In genomic region chr13:37389296-37389695, GRCm38 (mm10) we compare ENCODE assay signal across 11 mouse cellular contexts. TPM values are rescaled to one million over a fixed set of nuclear protein-coding genes. Genes with fewer than 3 reads are reported as not detected.
DNase-seq lines count a peak whose midpoint lies in the region; ATAC-seq and TF ChIP-seq lines count a peak whose summit lies in the region.
"Had no signal": no experiment of that assay in that cellular context is flagged by ENCODE, and none has a peak within 500 bp of the region (broad histone marks: within the 10 kb centered on the region; RNA-seq: fewer than 3 reads in every experiment).

No protein-coding gene starts in this region.

- H3K4me2 ChIP-seq in embryonic facial prominence, embryonic 15.5 days (replicated peaks): no peak overlapping the region
- H3K4me2 ChIP-seq in hindbrain, embryonic 16.5 days (ENCODE audit: low read length): peak overlapping the region; percentile 35; the same call in 1 of the 2 replicates
- no peak overlapping the region for H3K4me2 ChIP-seq in stomach, postnatal 0 days (replicated peaks; ENCODE audit: low read depth)

- no peak overlapping the region for H3K9ac ChIP-seq in embryonic facial prominence, embryonic 15.5 days
- no peak overlapping the region for H3K9ac ChIP-seq in hindbrain, embryonic 16.5 days (ENCODE audit: low read depth, low read length)
- no peak overlapping the region for H3K9ac ChIP-seq in stomach, postnatal 0 days (ENCODE audit: low read length)

- no peak for DNase-seq in embryonic facial prominence, embryonic 10.5 days (ENCODE audit: low spot score)
- DNase-seq in left cerebral cortex, adult 9 months (ENCODE audit: low spot score in 2 of 2): peak; percentile 19 to 20
- no peak for DNase-seq in left cerebral cortex, postnatal 4 days
- no peak for DNase-seq in stomach, postnatal 0 days (ENCODE audit: low spot score)
- DNase-seq in gastrocnemius, postnatal 14 days: no peak
- DNase-seq: lung, adult 2 months; thymus, postnatal 14 days had no signal

- H3K27me3 ChIP-seq in embryonic facial prominence, embryonic 15.5 days: no peaks in the 10 kb centered on the region
- H3K27me3 ChIP-seq in embryonic facial prominence, embryonic 10.5 days (replicated peaks; ENCODE audit: low read depth, poor library complexity, severe bottlenecking): no peaks in the 10 kb centered on the region
- no peaks in the 10 kb centered on the region for H3K27me3 ChIP-seq in hindbrain, embryonic 16.5 days (replicated peaks; ENCODE audit: control insufficient read depth, insufficient read depth, low read length)
- no peaks in the 10 kb centered on the region for H3K27me3 ChIP-seq in stomach, postnatal 0 days (ENCODE audit: control insufficient read depth, insufficient read depth, low read length)

- no peaks in the 10 kb centered on the region for H3K36me3 ChIP-seq in embryonic facial prominence, embryonic 15.5 days
- no peaks in the 10 kb centered on the region for H3K36me3 ChIP-seq in embryonic facial prominence, embryonic 10.5 days (replicated peaks)
- no peaks in the 10 kb centered on the region for H3K36me3 ChIP-seq in hindbrain, embryonic 16.5 days (ENCODE audit: control insufficient read depth, insufficient read depth, low read length)
- no peaks in the 10 kb centered on the region for H3K36me3 ChIP-seq in stomach, postnatal 0 days (ENCODE audit: control insufficient read depth, insufficient read depth, low read length)

- 56% methylated on average over 5 of the region's 5 CpGs for WGBS in embryonic facial prominence, embryonic 15.5 days
- 80% methylated on average over 5 of the region's 5 CpGs for WGBS in embryonic facial prominence, embryonic 10.5 days
- 57% methylated on average over 5 of the region's 5 CpGs for whole genome bisulfite sequencing in hindbrain, embryonic 16.5 days
- WGBS in stomach, postnatal 0 days: 50% methylated on average over 5 of the region's 5 CpGs

- intact Hi-C loops in left cerebral cortex, postnatal 4 days (cut with DNase I): no loop called here
- intact Hi-C loops in gastrocnemius, postnatal 14 days (cut with DNase I; ENCODE audit: low total_unique reads): no loop called here

- no peak overlapping the region for H3K4me3 ChIP-seq in embryonic facial prominence, embryonic 15.5 days (replicated peaks)
- no peak overlapping the region for H3K4me3 ChIP-seq in embryonic facial prominence, embryonic 10.5 days
- no peak overlapping the region for H3K4me3 ChIP-seq in cortical plate, adult 2 months (ENCODE audit: insufficient read depth, low read length)
- no peak overlapping the region for H3K4me3 ChIP-seq in hindbrain, embryonic 16.5 days (ENCODE audit: low read length)
- no peak overlapping the region for H3K4me3 ChIP-seq in stomach, postnatal 0 days (ENCODE audit: low read depth, low read length)

- no peak for TF ChIP-seq POLR2A in cortical plate, adult 2 months (IDR thresholded peaks at IDR 0.05; ENCODE audit: extremely low read depth, insufficient read depth, low read length)

- peak overlapping the region; percentile 12; the same call in 1 of the 2 replicates for H3K27ac ChIP-seq in embryonic facial prominence, embryonic 15.5 days (replicated peaks)
- no peak overlapping the region for H3K27ac ChIP-seq in embryonic facial prominence, embryonic 10.5 days (replicated peaks)
- H3K27ac ChIP-seq in cortical plate, adult 2 months (ENCODE audit: insufficient read depth, low read length): 0 out of 2 replicates have a peak overlapping the region, but pooled peaks have one; percentile 15
- peak overlapping the region; percentile 71 for H3K27ac ChIP-seq in hindbrain, embryonic 16.5 days (ENCODE audit: low read depth, low read length)
- no peak overlapping the region for H3K27ac ChIP-seq in stomach, postnatal 0 days (replicated peaks)

- no peaks in the 10 kb centered on the region for H3K9me3 ChIP-seq in embryonic facial prominence, embryonic 15.5 days (replicated peaks)
- no peaks in the 10 kb centered on the region for H3K9me3 ChIP-seq in embryonic facial prominence, embryonic 10.5 days
- H3K9me3 ChIP-seq in hindbrain, embryonic 16.5 days (ENCODE audit: control insufficient read depth, low read length): no peaks in the 10 kb centered on the region
- H3K9me3 ChIP-seq in stomach, postnatal 0 days (ENCODE audit: control insufficient read depth, low read length): no peaks in the 10 kb centered on the region

- no peak for ATAC-seq in embryonic facial prominence, embryonic 15.5 days (ENCODE audit: insufficient number of reproducible peaks, low FRiP score, low TSS enrichment, low read depth)
- no peak for ATAC-seq in hindbrain, embryonic 16.5 days
- no peak for ATAC-seq in stomach, postnatal 0 days (ENCODE audit: low FRiP score, low TSS enrichment)

- H3K4me1 ChIP-seq in embryonic facial prominence, embryonic 15.5 days: peaks cover 16% of the 10 kb centered on the region; the same call in 1 of the 2 replicates
- H3K4me1 ChIP-seq in embryonic facial prominence, embryonic 10.5 days: no peaks in the 10 kb centered on the region
- H3K4me1 ChIP-seq in cortical plate, adult 2 months (ENCODE audit: control insufficient read depth, insufficient read depth, low read length): peaks cover 2% of the 10 kb centered on the region; the same call in 1 of the 2 replicates
- peaks cover 16% of the 10 kb centered on the region for H3K4me1 ChIP-seq in hindbrain, embryonic 16.5 days (ENCODE audit: control insufficient read depth, insufficient read depth, low read depth, low read length)
- no peaks in the 10 kb centered on the region for H3K4me1 ChIP-seq in stomach, postnatal 0 days (replicated peaks; ENCODE audit: control insufficient read depth, insufficient read depth)

- TF ChIP-seq EP300 in stomach, postnatal 0 days (optimal IDR thresholded peaks at IDR 0.05): no peak

- no peak for TF ChIP-seq CTCF in cortical plate, adult 2 months (IDR thresholded peaks at IDR 0.05; ENCODE audit: extremely low read depth, insufficient read depth, low read length)
- TF ChIP-seq CTCF in stomach, postnatal 0 days (IDR thresholded peaks at IDR 0.05; ENCODE audit: low read depth): no peak

RNA-seq across cellular contexts. Expression of gene Ly86, which starts 44.3 kb away (rescaled TPM):
- polyA plus RNA-seq in embryonic facial prominence, embryonic 15.5 days (2015; fragmentation: Nextera tagmentation; extraction: Ambion mirVana): 12.2 and 13.0 TPM in 2 replicates
- 3.1 and 4.8 TPM in 2 replicates for polyA plus RNA-seq in embryonic facial prominence, embryonic 10.5 days (2016; fragmentation: Nextera tagmentation; extraction: Ambion mirVana)
- total RNA-seq in left cerebral cortex, postnatal 4 days (2021): 1 to 10 TPM; 3.3 to 3.4 TPM
- polyA plus RNA-seq in cortical plate, adult 2 months (2012; rRNA removed): 22.2 and 24.3 TPM in 2 replicates
- 8.9 and 9.2 TPM in 2 replicates for polyA plus RNA-seq in hindbrain, embryonic 16.5 days (2015; fragmentation: Nextera tagmentation; extraction: Ambion mirVana)
- polyA plus RNA-seq in stomach, postnatal 0 days (2015; fragmentation: Nextera tagmentation; extraction: Ambion mirVana): 7.4 TPM in 2 replicates
- 1 to 10 TPM; 1.4 to 1.5 TPM for total RNA-seq in gastrocnemius, postnatal 14 days (2021)
- total RNA-seq: MEL had no signal

Comparison
In these comparisons a context has a peak if more than half of its experiments do, and no peak if none do; other contexts are left out.
1. H3K27ac ChIP-seq: peak in embryonic facial prominence, embryonic 15.5 days (single experiment), cortical plate, adult 2 months (single experiment) and hindbrain, embryonic 16.5 days (single experiment); none in embryonic facial prominence, embryonic 10.5 days (single experiment) and stomach, postnatal 0 days (single experiment).
2. DNase-seq: peak in left cerebral cortex, adult 9 months (2 of 2); none in embryonic facial prominence, embryonic 10.5 days (single experiment), left cerebral cortex, postnatal 4 days (single experiment), stomach, postnatal 0 days (single experiment) and gastrocnemius, postnatal 14 days (single experiment).